35 mouse cellular contexts compared by ENCODE assay signal in the genomic region with DNA sequence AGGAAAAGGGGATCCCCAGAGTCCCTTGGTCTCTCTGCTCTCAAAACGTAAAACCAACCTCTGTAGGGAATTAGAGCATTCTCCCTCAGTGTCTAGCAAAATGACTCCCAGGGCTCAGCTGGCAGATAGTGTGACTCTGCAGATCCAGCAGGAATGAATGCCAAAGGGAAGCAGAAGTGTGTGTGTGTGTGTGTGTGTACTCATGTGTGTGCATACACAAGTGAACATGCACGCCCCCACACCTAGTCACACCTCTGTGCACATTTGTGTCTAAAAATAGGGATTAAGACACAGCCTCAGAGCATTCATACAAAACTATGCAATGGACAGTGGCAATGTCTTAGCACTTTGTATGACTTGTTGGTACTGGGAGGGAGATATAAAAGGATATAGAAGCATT.
"Had no signal": no experiment of that assay in that cellular context is flagged by ENCODE, and none has a peak within 500 bp of the region (broad histone marks: within the 10 kb centered on the region; RNA-seq: fewer than 3 reads in every experiment).

No protein-coding gene starts in this region.

- DNase-seq: heart, postnatal 10 days; heart, postnatal 14 days; heart, postnatal 36 days; heart, postnatal 4 days; kidney, adult 11 months; kidney, adult 18-20 months; kidney, adult 2 months; kidney, adult 8-10 months; kidney, adult 9 months; kidney, postnatal 10 days; kidney, postnatal 14 days; kidney, postnatal 25 days; kidney, postnatal 36 days; kidney, postnatal 4 days; layer of hippocampus, adult 9-11 months; layer of hippocampus, postnatal 36 days had no signal

- H3K4me3 ChIP-seq: heart, embryonic 10.5 days; heart, embryonic 12.5 days; heart, embryonic 13.5 days; heart, embryonic 15.5 days; hindbrain, embryonic 10.5 days; hindbrain, embryonic 12.5 days; hindbrain, embryonic 13.5 days; hindbrain, embryonic 15.5 days; intestine, embryonic 15.5 days; kidney, embryonic 15.5 days; layer of hippocampus, adult 2 months had no signal

- H3K27me3 ChIP-seq: heart, embryonic 12.5 days; heart, embryonic 13.5 days; heart, embryonic 15.5 days; hindbrain, embryonic 12.5 days; hindbrain, embryonic 13.5 days; hindbrain, embryonic 15.5 days; intestine, embryonic 15.5 days; kidney, embryonic 15.5 days had no signal

- H3K9me3 ChIP-seq: heart, embryonic 10.5 days; heart, embryonic 12.5 days; heart, embryonic 13.5 days; heart, embryonic 15.5 days; hindbrain, embryonic 10.5 days; hindbrain, embryonic 12.5 days; hindbrain, embryonic 13.5 days; hindbrain, embryonic 15.5 days; intestine, embryonic 15.5 days; kidney, embryonic 15.5 days had no signal

- H3K36me3 ChIP-seq: heart, embryonic 10.5 days; heart, embryonic 12.5 days; heart, embryonic 13.5 days; heart, embryonic 15.5 days; hindbrain, embryonic 10.5 days; hindbrain, embryonic 12.5 days; hindbrain, embryonic 13.5 days; hindbrain, embryonic 15.5 days; intestine, embryonic 15.5 days; kidney, embryonic 15.5 days had no signal

- H3K9ac ChIP-seq: heart, embryonic 12.5 days; heart, embryonic 13.5 days; heart, embryonic 15.5 days; hindbrain, embryonic 12.5 days; hindbrain, embryonic 13.5 days; hindbrain, embryonic 14.5 days; hindbrain, embryonic 15.5 days; intestine, embryonic 15.5 days; kidney, embryonic 15.5 days had no signal

- H3K27ac ChIP-seq: heart, embryonic 10.5 days; heart, embryonic 13.5 days; heart, embryonic 15.5 days; hindbrain, embryonic 10.5 days; hindbrain, embryonic 12.5 days; hindbrain, embryonic 13.5 days; hindbrain, embryonic 14.5 days; hindbrain, embryonic 15.5 days; hindbrain, postnatal 0 days; intestine, embryonic 15.5 days; kidney, embryonic 15.5 days; kidney, postnatal 0 days; layer of hippocampus, adult 2 months had no signal

- ATAC-seq: hindbrain, embryonic 16.5 days; hindbrain, postnatal 0 days; inflammation-experienced regulatory T-cells, adult 6 months; intestine, embryonic 15.5 days; intestine, embryonic 16.5 days; intestine, postnatal 0 days had no signal

- H3K4me2 ChIP-seq: heart, embryonic 11.5 days; heart, embryonic 12.5 days; heart, embryonic 13.5 days; heart, embryonic 15.5 days; hindbrain, embryonic 12.5 days; hindbrain, embryonic 13.5 days; hindbrain, embryonic 14.5 days; hindbrain, embryonic 15.5 days; intestine, embryonic 15.5 days; kidney, embryonic 15.5 days had no signal
